Mouse (Mus musculus): ENCODE measurements at regions not wholly inside any gene's neighbourhood (a gene's known extent, or its start where the extent isn't known, plus 50 kb on each side); places are given as distances from the start of the nearest gene placed in this dataset.
A peak's percentile ranks its signal among the peaks of the same experiment; 100 is the strongest.

DNA sequence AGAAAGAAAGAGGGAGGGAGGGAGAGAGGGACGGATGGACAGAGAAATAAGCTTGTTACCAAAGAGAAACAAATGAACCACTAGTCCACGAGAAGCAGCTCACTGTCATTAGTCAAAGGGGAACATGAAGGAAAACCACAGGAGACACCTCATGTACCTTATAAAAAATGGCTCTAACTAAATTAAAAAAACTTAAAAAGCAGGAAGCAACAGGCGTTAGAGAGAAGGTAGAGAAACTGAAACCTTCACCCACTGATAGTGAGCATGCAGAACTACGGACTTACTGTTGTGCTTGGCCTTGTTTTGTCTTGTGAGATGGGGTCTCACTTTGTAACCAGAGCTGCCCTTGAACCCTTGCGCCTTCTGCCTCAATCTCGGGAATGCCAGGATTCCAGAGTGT lies 66.0 kb upstream of the Zmiz1 start:
- ATAC-seq (replicated peaks; ENCODE audit: poor library complexity): no peak; the same call in 1 of the 2 replicates

- no peak for ATAC-seq (replicated peaks; ENCODE audit: poor library complexity)
Observed at GRCm38 (mm10) chr14:25394931-25395330, 64.1 kb upstream of the Zmiz1 start.

DNA sequence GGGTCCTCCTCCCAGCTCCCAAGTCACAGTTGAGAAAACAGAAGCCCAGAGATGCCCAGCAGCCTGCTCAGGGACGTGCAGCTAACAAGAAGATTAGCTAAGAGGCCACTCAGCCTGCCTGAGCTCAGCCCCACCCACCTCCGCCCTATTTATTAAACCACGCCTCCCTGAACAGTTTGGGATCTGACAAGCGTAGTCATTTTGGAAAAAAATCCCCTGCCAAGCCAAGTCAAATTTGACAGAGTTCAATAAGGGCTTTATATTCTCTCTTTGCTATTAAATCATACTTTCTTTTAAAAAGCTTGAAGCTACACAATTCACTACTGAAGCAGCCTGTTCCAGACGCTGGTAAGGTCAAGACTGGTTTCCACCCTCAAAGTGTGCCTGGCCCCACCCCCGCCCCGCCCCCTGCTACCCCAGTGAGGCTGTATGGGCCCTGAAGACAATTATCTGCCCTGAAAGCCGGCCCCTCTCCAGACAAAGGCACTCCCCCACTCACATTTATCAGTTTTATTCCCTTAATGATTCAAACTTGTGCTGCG lies 61.9 kb upstream of the Zmiz1 start:
- peak; percentile 73 for ATAC-seq (replicated peaks; ENCODE audit: poor library complexity)

- ATAC-seq (replicated peaks; ENCODE audit: poor library complexity): no peak
Observed at GRCm38 (mm10) chr14:25397751-25398150, 61.2 kb upstream of the Zmiz1 start.

GRCm38 (mm10) chr14:25398745-25399144 lies 60.2 kb upstream of the Zmiz1 start:
- ATAC-seq (replicated peaks; ENCODE audit: poor library complexity): no peak

GRCm38 (mm10) chr14:25399286-25399685 lies 59.7 kb upstream of the Zmiz1 start:
- no peak for ATAC-seq (replicated peaks; ENCODE audit: poor library complexity)

- ATAC-seq (replicated peaks; ENCODE audit: poor library complexity): peak; percentile 67
Observed at GRCm38 (mm10) chr14:25401104-25401963, 57.7 kb upstream of the Zmiz1 start.

- ATAC-seq (replicated peaks; ENCODE audit: poor library complexity): peak; percentile 29
Observed at GRCm38 (mm10) chr14:25402409-25402808, 56.6 kb upstream of the Zmiz1 start.

DNA sequence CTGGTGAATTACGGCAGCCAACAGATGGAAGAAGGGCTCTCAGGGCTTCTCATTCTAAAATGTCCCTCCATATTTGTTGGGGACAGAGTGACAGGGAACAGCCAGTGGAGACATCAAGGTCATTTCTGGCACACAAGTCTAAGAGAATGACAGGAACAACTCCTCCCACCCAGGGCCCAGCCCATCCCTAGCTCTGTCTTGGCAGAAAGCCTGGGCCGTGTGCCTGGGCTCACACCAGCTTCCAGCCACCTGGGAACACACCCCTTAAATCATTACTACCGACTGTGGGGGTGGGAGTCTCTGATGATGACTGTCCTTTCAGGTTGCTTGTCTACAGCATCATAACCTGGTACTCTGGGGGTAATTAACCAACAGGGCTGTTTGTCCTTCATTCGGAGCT lies 53.8 kb upstream of the Zmiz1 start:
- peak; percentile 32; the same call in 1 of the 2 replicates for ATAC-seq (replicated peaks; ENCODE audit: poor library complexity)

- ATAC-seq (replicated peaks; ENCODE audit: poor library complexity): no peak
Observed at GRCm38 (mm10) chr14:25406059-25406458, 52.9 kb upstream of the Zmiz1 start.

DNA sequence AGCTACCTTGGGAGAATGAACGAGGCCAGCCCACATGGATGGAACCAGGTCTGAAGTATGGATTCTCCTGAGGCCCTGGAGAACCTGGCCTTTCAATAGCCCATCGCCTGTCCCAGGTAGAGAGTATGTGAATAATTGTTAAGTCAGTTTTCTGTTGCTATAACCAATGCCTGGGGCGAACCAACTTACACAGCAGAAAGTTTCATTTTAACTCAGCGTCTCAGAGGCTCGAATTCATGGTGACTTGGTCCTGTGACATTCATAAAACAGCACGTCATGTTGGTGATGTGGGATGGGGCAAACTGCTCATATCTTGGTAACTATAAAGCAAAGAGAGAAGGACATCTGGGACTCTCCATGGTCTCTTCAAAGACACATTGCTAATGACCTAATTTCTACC lies 52.4 kb upstream of the Zmiz1 start:
- no peak for ATAC-seq (replicated peaks; ENCODE audit: poor library complexity)

DNA sequence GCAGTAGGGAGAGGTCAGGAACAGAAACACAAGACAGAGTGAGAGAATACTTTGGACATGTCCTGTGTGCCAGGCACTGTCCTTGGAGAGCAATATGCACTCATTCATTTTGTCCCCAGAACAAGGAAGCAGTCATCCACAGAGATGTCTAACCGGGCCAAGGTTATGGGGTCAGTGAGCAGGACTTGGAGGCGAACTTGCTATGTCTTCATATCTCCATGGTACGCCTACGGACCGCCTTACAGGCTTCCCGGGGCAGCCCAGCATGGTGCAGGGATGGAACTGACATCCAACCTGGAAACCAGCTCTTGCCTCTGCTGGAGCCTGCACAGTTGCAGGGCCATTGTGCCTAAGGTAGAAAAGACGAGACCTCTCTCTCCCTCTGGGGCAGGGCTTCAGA lies 51.9 kb upstream of the Zmiz1 start:
- no peak for ATAC-seq (replicated peaks; ENCODE audit: poor library complexity)
